Mouse (Mus musculus) spleen, postnatal 36 days (tissue): ENCODE results near the gene Ezh1.

Experiments
- DNase-seq, 2 experiments: peaks; one replicate each; pipeline ENCODE4 v3.0.0; 2022; ENCODE audit warnings: low spot score in 2 of 2, mixed read lengths in 1 of 2

Ezh1 gene

DNA sequence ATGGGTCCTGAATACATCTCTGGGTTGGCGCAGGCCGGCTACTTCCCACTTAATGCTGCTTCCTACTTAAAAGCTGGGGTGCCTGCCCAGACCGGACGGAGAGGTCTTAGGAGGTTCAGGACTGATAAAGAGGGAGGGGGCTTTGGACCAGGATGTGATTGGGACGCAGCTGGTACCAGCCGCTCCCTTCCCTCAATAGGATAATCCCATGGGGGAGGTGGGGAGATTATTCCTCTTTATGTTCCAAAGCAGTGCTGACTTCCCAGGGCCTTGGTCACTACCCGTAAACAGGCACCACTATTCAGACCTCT lies 20.4 kb upstream of the Ezh1 start:
- DNase-seq = no peak

- no peak for DNase-seq
Measured at GRCm38 (mm10) chr11:101245855-101246701, 19.8 kb upstream of the Ezh1 start, which contains the start of gene Ramp2. Gene Ramp2, plus strand, starts transcription at chr11:101246028.

GRCm38 (mm10) chr11:101245071-101245470 lies 18.8 kb upstream of the Ezh1 start:
- no peak for DNase-seq

DNA sequence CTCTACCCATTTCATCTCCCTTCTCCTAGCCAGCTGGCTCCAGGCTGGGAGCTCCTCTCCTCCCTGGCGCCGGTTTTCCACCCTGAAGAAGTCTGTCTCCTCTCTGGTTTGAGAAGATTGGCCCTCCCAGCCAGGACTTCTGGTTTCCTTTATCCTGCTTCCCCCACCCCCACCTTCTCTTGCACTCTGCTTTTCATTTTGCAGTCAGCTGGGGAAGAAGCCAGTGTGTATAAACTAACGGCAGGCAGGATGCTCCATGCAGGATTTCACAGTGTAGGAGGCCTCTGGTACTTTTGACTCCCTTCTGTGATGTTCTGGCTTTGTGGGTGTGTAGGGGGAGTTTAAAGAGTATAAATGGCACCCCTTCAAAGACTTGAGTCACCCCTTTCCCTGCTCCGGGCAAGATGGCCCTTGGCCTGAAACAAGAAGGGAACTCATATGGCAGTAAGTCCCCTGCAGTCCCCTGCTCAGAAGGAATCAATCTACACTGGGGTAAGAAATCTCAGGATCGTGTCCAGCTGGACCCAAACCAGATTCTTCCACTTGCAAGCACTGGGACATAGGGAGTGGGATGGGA lies 11.9 kb upstream of the Ezh1 start:
- no peak for DNase-seq

GRCm38 (mm10) chr11:101236782-101237181 lies 10.5 kb upstream of the Ezh1 start:
- DNase-seq = no peak

DNA sequence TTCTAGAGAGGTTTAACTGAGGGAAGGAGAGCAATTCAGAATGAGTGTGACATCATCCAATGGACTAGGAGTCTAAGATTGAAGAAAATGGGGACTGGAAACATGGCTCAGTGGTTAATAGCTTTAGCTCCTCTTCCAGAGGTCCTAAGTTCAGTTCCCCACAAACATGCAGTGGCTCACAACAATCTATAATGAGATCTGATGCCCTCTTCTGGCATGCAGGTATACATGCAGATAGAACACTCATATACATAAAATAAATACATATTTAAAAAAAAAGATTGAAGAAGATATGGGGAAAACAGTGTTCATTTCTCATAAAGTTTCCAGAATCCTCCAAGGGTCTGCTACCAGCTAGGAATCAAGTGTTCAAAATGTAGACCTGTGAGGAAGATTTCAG lies 9.2 kb upstream of the Ezh1 start:
- no peak for DNase-seq

GRCm38 (mm10) chr11:101234124-101234523 lies 7.9 kb upstream of the Ezh1 start:
- DNase-seq = no peak

DNA sequence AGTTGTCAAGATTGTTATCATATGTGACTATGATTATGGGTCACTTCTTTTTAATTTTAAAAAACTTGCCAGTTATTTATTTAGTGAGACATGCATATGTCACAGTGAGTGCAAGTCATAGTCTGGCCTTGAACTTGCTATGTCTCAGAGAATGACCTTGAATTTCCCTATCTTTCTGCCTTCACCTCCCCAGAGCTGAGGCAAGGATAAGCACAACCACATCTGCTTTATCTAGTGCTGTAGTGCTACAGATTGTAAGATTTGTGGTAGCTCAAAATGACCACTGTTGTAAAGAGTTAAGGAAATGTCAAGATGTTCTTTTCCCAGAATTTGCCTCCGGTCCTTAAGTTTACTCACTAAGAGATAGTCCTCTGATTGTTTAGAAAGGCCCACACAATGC lies 7.0 kb upstream of the Ezh1 start:
- no peak for DNase-seq

- DNase-seq = no peak
Measured at GRCm38 (mm10) chr11:101232010-101232839, 6.0 kb upstream of the Ezh1 start.

DNA sequence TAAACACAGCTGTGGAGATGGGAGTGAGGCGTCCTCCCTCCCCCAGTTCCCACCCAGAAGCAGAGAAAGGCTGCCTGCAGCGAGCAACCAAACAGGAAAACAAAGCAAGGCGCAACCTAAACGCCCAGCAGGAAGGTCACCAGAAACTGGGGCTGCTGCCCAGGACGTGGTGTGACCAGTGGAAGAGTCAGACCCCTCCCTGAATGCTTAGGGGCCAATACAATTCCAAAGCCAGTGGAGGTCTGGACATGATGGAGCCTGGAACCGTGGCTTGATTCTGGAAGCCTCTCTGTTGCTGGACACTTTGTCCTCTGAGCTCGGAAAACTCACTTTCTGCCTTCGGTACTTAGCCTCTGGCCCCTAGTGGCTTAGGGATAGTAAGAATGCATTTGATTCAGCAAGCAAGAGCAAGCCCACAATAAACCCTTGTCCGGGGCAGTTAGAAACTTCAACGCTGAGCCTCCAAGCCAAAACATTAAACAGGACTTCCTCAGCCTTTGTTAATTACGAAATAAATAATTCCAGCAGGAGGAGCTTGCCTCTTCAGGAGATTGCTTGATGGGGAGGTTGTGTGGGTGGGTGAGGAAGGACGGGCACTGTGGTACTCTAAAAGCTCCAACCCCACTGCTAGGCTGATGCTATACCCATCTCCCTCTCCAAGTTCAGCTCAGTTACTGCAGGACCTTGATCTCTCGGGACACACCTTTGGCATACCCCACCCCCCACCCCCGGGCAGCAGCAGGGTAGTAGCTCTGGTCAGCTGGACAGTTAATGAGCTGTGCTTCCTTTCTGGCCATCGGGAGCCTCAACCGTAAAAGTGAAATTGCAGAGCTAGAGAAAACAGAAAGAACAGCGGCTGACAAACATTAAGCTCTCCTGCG lies 5.0 kb upstream of the Ezh1 start:
- DNase-seq = no peak

DNA sequence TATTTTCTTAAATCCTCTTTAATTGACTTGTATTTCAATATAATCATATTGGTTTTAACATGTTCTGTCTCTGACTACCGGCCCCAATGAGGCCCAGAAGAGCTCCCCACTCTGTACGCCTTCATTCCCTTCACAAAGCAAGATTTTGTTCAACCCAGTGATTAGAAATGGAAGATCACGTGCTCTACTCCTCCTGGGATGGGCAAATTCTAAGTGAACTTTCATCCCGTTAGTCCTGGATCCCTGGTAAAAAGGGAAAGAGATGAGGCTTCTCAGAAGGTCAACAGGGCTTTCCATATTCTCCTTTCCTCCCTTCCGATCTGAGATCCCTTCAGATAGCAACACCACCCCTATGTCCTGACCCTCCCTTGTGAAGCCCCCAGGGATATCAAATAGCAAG lies 4.3 kb upstream of the Ezh1 start:
- no peak for DNase-seq

- no peak for DNase-seq
Measured at GRCm38 (mm10) chr11:101230061-101230511, 3.8 kb upstream of the Ezh1 start.

DNA sequence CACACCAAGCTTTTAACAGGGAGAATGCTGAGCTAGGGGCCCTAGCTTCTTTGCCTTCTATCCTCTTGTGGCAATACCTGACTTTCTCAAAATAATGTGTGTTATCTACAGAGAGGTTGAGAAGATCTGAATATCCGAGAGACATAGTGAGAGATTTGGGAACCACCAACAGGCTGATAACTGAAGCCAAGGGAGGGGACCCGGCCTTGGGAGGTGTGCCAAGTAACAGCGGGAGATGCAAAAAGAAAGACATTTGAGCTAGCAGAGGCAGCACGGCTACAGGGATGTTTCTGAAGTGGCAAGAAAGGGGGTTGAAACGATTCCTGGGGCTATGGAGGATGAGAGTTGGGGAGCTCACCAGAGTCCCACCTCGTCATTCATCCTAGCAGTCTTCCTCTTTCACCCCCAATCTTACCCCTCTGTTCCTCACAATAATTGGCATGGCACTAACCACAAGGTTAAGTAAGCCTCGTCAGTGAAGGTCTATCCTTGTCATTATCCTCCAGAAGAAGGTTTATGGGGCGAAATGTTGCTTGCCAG lies 3.2 kb upstream of the Ezh1 start:
- DNase-seq = no peak

- peak in 1 of 2 experiments; percentile 31 for DNase-seq
Measured at GRCm38 (mm10) chr11:101225331-101226064, 765 bp downstream of the Ezh1 start.

- no peak for DNase-seq
Measured at GRCm38 (mm10) chr11:101224337-101224736, 1.9 kb downstream of the Ezh1 start.

GRCm38 (mm10) chr11:101221306-101221986 lies 4.8 kb downstream of the Ezh1 start:
- DNase-seq = no peak

GRCm38 (mm10) chr11:101220853-101221252 lies 5.4 kb downstream of the Ezh1 start:
- no peak for DNase-seq

DNA sequence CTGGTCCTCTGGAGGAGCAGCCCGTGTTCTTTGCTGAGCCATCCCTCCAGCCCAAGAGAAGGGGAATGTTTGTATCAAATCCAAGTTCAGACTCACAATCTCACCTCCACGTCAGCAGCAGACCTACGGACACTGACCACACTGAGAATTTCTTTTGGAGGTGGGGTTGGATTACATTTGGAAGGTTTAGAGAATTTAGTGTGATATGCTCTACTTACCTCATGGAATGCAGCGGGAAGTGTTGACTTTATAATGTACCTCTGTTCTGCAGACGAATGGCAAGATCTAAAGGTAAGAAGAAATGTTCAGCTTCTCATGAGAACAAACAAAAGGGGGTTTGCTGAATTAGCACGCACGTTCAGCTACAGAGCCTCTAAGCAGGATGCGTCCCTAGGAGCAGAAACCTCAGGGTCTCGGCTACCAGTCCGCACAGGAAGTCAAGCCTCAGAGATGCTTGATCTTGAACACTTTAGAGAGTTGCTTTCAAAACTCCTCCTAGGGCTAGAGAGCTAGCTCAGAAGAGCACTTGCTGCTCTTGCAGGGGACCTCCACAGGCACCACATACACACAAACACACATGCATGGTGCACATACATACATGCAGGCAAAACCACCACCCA lies 7.7 kb downstream of the Ezh1 start:
- DNase-seq = no peak

- DNase-seq = no peak
Measured at GRCm38 (mm10) chr11:101216936-101217335, 9.3 kb downstream of the Ezh1 start.
